Comparison of ENCODE assay signal across 22 mouse cellular contexts in the genomic region with DNA sequence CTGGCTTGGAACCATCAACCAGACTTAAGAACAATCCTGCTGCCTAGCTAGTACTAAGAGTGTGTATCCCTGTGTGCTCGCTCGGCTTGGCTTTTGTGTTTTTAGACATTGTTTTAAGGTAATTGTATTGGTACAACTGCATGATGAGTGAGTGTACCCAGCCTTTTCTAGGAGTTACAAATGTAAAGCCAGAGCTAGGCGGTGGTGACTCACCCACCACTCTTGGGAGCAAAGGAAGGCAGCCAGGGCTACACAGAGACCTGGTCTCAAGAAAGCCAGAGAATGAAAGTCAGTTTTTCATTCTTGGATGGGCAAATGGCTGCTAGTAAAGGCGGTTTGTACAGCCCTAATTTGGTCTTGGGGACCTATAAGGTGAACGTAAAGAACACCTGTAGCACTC.
"Had no signal": no experiment of that assay in that cellular context is flagged by ENCODE, and none has a peak within 500 bp of the region (broad histone marks: within the 10 kb centered on the region; RNA-seq: fewer than 3 reads in every experiment).

No protein-coding gene starts in this region.

- H3K27me3 ChIP-seq: limb, embryonic 13.5 days; megakaryocyte, embryonic 14.5 days; midbrain, embryonic 13.5 days had no signal

- H3K9me3 ChIP-seq: limb, embryonic 10.5 days; limb, embryonic 13.5 days; megakaryocyte, embryonic 14.5 days; midbrain, embryonic 10.5 days; midbrain, embryonic 13.5 days had no signal

- DNase-seq: kidney, adult 11 months; kidney, adult 8-10 months; kidney, postnatal 14 days; layer of hippocampus, adult 9-11 months; liver, postnatal 0 days; lung, embryonic 14.5 days; right cerebral cortex, adult 18-20 months; right cerebral cortex, postnatal 14 days; right cerebral cortex, postnatal 4 days; thymus, adult 2 months; thymus, postnatal 14 days had no signal

- H3K27ac ChIP-seq: layer of hippocampus, adult 2 months; limb, embryonic 10.5 days; limb, embryonic 13.5 days; liver, embryonic 14.5 days; macrophage; midbrain, embryonic 10.5 days; midbrain, embryonic 13.5 days; stomach, postnatal 0 days had no signal

- H3K4me2 ChIP-seq: limb, embryonic 13.5 days; lung, embryonic 14.5 days; midbrain, embryonic 13.5 days had no signal

- ATAC-seq: liver, postnatal 0 days; lung, postnatal 0 days; midbrain, embryonic 13.5 days; midbrain, embryonic 16.5 days had no signal

- H3K9ac ChIP-seq: limb, embryonic 13.5 days; liver, embryonic 14.5 days; liver, postnatal 0 days; lung, embryonic 14.5 days; midbrain, embryonic 13.5 days had no signal

- H3K4me3 ChIP-seq: layer of hippocampus, adult 2 months; limb, embryonic 10.5 days; limb, embryonic 13.5 days; megakaryocyte, embryonic 14.5 days; midbrain, embryonic 10.5 days; midbrain, embryonic 13.5 days had no signal
